Mouse (Mus musculus): ENCODE measurements at regions not wholly inside any gene's neighbourhood (a gene's known extent, or its start where the extent isn't known, plus 50 kb on each side); places are given as distances from the start of the nearest gene placed in this dataset.

DNA sequence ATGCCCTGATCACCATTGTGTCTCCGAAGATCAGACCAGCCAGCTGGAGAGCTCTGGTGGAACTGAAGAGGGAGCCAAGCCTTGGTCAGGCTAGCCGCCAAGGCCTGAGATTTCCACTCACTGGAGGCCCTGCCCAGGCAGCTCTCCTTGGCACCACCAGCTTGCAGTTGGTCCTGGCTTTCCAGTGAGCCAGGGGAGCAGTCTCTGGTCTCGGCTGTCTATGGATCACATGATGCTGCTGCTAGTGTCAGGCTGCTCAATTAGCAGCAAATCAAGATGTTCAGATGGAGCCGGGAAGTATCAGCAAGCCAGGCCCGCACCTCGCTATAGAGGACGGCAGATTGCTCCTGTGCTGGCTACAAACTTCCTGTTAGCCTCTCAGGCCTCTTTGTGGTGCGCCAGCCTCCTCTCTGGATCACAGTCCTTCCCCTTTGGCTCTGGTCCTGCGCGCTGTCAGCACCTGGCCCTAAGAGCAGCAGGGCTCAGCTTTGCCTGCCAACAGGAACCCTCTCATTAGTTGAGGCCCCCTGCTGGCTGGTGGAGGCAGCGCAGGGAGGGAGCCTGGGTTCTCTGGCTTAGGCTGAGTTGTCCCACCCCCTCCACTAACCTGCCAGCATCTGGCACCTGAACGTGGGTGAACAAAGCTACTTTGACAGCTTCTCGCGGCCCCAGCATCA, 174.8 kb upstream of the Ntm start:
- H3K9me3 ChIP-seq (ENCODE audit: control insufficient read depth), result no peaks in the 10 kb centered on the region
- H3K9ac ChIP-seq (ENCODE audit: low read depth, low read length), result no peak overlapping the region
- no peak for ATAC-seq
- no peak overlapping the region for H3K4me2 ChIP-seq (replicated peaks; ENCODE audit: low read depth)
- TF ChIP-seq CTCF (IDR thresholded peaks at IDR 0.05; ENCODE audit: low read depth), result peak; percentile 81
- H3K4me3 ChIP-seq (ENCODE audit: low read depth, low read length), result no peak overlapping the region
- no peaks in the 10 kb centered on the region for H3K4me1 ChIP-seq (replicated peaks; ENCODE audit: control insufficient read depth, insufficient read depth, low read length)
- no peaks in the 10 kb centered on the region for H3K27me3 ChIP-seq (replicated peaks; ENCODE audit: control insufficient read depth, insufficient read depth, low read length)
- no peaks in the 10 kb centered on the region for H3K36me3 ChIP-seq (ENCODE audit: control insufficient read depth, insufficient read depth)
- H3K27ac ChIP-seq (ENCODE audit: low read depth, low read length), result no peak overlapping the region
- 21% methylated on average over 14 of the region's 14 CpGs for WGBS

GRCm38 (mm10) chr9:30140188-30140587, 177.2 kb upstream of the Ntm start:
- H3K36me3 ChIP-seq (ENCODE audit: control insufficient read depth, insufficient read depth), result no peaks in the 10 kb centered on the region
- no peak for TF ChIP-seq CTCF (IDR thresholded peaks at IDR 0.05; ENCODE audit: low read depth)
- no peaks in the 10 kb centered on the region for H3K27me3 ChIP-seq (replicated peaks; ENCODE audit: control insufficient read depth, insufficient read depth, low read length)
- no peak overlapping the region for H3K27ac ChIP-seq (ENCODE audit: low read depth, low read length)
- no peak overlapping the region for H3K9ac ChIP-seq (ENCODE audit: low read depth, low read length)
- H3K4me3 ChIP-seq (ENCODE audit: low read depth, low read length), result no peak overlapping the region
- no peaks in the 10 kb centered on the region for H3K9me3 ChIP-seq (ENCODE audit: control insufficient read depth)
- 37% methylated on average over 3 of the region's 3 CpGs for WGBS
- no peak overlapping the region for H3K4me2 ChIP-seq (replicated peaks; ENCODE audit: low read depth)
- H3K4me1 ChIP-seq (replicated peaks; ENCODE audit: control insufficient read depth, insufficient read depth, low read length), result no peaks in the 10 kb centered on the region
- no peak for ATAC-seq

DNA sequence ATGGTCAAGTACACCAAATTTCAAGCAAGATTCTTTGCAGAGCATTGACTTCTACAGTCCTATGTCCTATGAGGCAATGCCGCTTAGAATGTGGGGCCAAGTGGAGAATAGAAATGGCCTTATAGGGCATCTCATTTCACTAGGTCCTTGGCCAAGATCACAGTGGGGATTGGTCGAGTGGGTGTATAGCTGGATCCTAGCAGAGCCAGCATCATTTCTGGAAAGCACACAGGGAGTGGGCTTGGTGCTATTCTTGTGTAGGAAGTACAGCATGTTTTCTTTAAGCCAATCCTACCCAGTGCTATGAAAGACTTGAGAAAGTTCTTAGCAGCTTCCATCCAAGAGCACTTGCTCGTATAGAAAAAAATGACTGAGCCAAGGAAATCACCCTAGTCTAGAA, 178.2 kb upstream of the Ntm start:
- Histone ChIP-seq H3K4me1 (replicated peaks; ENCODE audit: control insufficient read depth, insufficient read depth, low read length) (no peaks in the 10 kb centered on the region), H3K27me3 (replicated peaks; ENCODE audit: control insufficient read depth, insufficient read depth, low read length) (no peaks in the 10 kb centered on the region), H3K9ac (ENCODE audit: low read depth, low read length) (no peak overlapping the region), H3K36me3 (ENCODE audit: control insufficient read depth, insufficient read depth) (no peaks in the 10 kb centered on the region), H3K4me2 (replicated peaks; ENCODE audit: low read depth) (no peak overlapping the region), H3K9me3 (ENCODE audit: control insufficient read depth) (no peaks in the 10 kb centered on the region), H3K27ac (ENCODE audit: low read depth, low read length) (no peak overlapping the region), H3K4me3 (ENCODE audit: low read depth, low read length) (no peak overlapping the region)
- TF ChIP-seq CTCF (IDR thresholded peaks at IDR 0.05; ENCODE audit: low read depth), result no peak
- WGBS, result 89% methylated on average over 3 of the region's 3 CpGs
- ATAC-seq, result no peak

DNA sequence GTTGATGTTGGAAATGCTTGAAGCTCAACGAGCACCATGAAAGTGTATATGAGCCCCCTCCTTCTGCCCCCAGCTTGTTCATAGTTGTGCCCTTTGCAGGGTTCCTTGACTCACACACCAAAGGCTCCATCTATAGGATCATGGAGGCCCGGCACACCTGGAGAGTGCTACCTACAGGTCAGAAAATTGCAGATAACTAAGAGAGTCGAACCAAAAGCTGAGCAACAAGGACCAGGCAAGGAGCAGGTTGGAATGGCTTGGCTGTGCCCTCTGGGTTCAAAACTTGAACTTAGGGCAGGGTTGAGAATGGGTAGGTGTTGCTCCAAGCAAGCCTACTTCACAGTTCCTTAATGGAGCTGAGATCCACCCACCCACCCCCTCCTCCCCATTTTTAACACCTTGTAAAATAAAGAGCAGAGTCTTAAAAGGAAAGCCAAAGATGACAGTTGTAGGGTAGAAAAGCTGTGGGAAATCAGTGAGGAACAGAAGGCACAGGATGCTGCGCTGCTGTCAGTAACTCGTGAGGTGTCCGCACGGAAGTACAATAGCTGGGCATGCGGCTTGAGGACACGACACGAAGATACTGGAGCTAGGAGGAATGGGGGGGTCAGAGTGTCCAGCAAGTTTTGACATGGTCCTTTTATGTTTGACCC, 180.0 kb upstream of the Ntm start:
- ATAC-seq, result no peak
- WGBS, result 89% methylated on average over 10 of the region's 10 CpGs

GRCm38 (mm10) chr9:30149481-30150468, 186.8 kb upstream of the Ntm start:
- no peak for TF ChIP-seq CTCF (IDR thresholded peaks at IDR 0.05; ENCODE audit: low read depth)
- Histone ChIP-seq H3K9me3 (ENCODE audit: control insufficient read depth) (no peaks in the 10 kb centered on the region), H3K9ac (ENCODE audit: low read depth, low read length) (no peak overlapping the region), H3K27me3 (replicated peaks; ENCODE audit: control insufficient read depth, insufficient read depth, low read length) (no peaks in the 10 kb centered on the region), H3K36me3 (ENCODE audit: control insufficient read depth, insufficient read depth) (no peaks in the 10 kb centered on the region), H3K4me2 (replicated peaks; ENCODE audit: low read depth) (no peak overlapping the region), H3K4me1 (replicated peaks; ENCODE audit: control insufficient read depth, insufficient read depth, low read length) (no peaks in the 10 kb centered on the region), H3K27ac (ENCODE audit: low read depth, low read length) (no peak overlapping the region), H3K4me3 (ENCODE audit: low read depth, low read length) (no peak overlapping the region)
- ATAC-seq, result no peak
- WGBS, result 53% methylated on average over 17 of the region's 17 CpGs

More for the DNA sequence above, 180.0 kb upstream of the Ntm start:
- Histone ChIP-seq H3K36me3 (ENCODE audit: control insufficient read depth, insufficient read depth) (no peaks in the 10 kb centered on the region), H3K4me2 (replicated peaks; ENCODE audit: low read depth) (no peak overlapping the region), H3K27me3 (replicated peaks; ENCODE audit: control insufficient read depth, insufficient read depth, low read length) (no peaks in the 10 kb centered on the region), H3K27ac (ENCODE audit: low read depth, low read length) (no peak overlapping the region), H3K4me3 (ENCODE audit: low read depth, low read length) (no peak overlapping the region), H3K9me3 (ENCODE audit: control insufficient read depth) (no peaks in the 10 kb centered on the region), H3K4me1 (replicated peaks; ENCODE audit: control insufficient read depth, insufficient read depth, low read length) (no peaks in the 10 kb centered on the region), H3K9ac (ENCODE audit: low read depth, low read length) (no peak overlapping the region)
- no peak for TF ChIP-seq CTCF (IDR thresholded peaks at IDR 0.05; ENCODE audit: low read depth)

- no peaks in the 10 kb centered on the region for H3K9me3 ChIP-seq (ENCODE audit: control insufficient read depth)
- no peaks in the 10 kb centered on the region for H3K4me1 ChIP-seq (replicated peaks; ENCODE audit: control insufficient read depth, insufficient read depth, low read length)
- ATAC-seq, result no peak
- TF ChIP-seq CTCF (IDR thresholded peaks at IDR 0.05; ENCODE audit: low read depth), result no peak
- no peak overlapping the region for H3K4me2 ChIP-seq (replicated peaks; ENCODE audit: low read depth)
- H3K9ac ChIP-seq (ENCODE audit: low read depth, low read length), result no peak overlapping the region
- no peaks in the 10 kb centered on the region for H3K27me3 ChIP-seq (replicated peaks; ENCODE audit: control insufficient read depth, insufficient read depth, low read length)
- H3K27ac ChIP-seq (ENCODE audit: low read depth, low read length), result no peak overlapping the region
- H3K4me3 ChIP-seq (ENCODE audit: low read depth, low read length), result no peak overlapping the region
- 91% methylated on average over 1 of the region's 1 CpGs for WGBS
- no peaks in the 10 kb centered on the region for H3K36me3 ChIP-seq (ENCODE audit: control insufficient read depth, insufficient read depth)
Observed at GRCm38 (mm10) chr9:30151173-30151572, 188.2 kb upstream of the Ntm start.
